Mouse (Mus musculus) midbrain, embryonic 10.5 days (tissue): Measurements from ENCODE around the gene S100pbp. TPM values are rescaled to one million over a fixed set of nuclear protein-coding genes. Genes with fewer than 3 reads are reported as not detected.

Experiments
- DNase-seq: peaks from one replicate; pipeline ENCODE4 v3.0.0-alpha.2; 2017; ENCODE audit warnings: low spot score
- H3K27ac ChIP-seq: fragments of 300-500 bp; sonication (generic); replicated peaks from 2 replicates; pipeline ENCODE4 v1.5.1; 2016; ENCODE audit warnings: mild to moderate bottlenecking
- H3K27me3 ChIP-seq: fragments of 300-500 bp; sonication (generic); 2 replicates; pipeline ENCODE4 v1.6.1; 2016; ENCODE audit warnings: low read depth, mild to moderate bottlenecking; ENCODE audit not compliant: poor library complexity, severe bottlenecking
- H3K36me3 ChIP-seq: fragments of 300-500 bp; sonication (generic); 2 replicates; pipeline ENCODE4 v1.6.1; 2016; ENCODE audit warnings: mild to moderate bottlenecking, moderate library complexity
- H3K4me1 ChIP-seq: fragments of 300-500 bp; sonication (generic); 2 replicates; pipeline ENCODE4 v1.6.1; 2016
- H3K4me3 ChIP-seq: fragments of 300-500 bp; sonication (generic); 2 replicates; pipeline ENCODE4 v1.5.1; 2016; ENCODE audit warnings: mild to moderate bottlenecking, moderate library complexity
- H3K9me3 ChIP-seq: fragments of 300-500 bp; sonication (generic); replicated peaks from 2 replicates; pipeline ENCODE4 v1.6.1; 2016; ENCODE audit warnings: mild to moderate bottlenecking
- WGBS: fragments of 180-500 bp; shearing (Covaris S2); methylation state at CpG from one replicate; pipeline ENCODE4 v1.1.7; 2016; 5-methylcytosine and 5-hydroxymethylcytosine counted together
- polyA plus RNA-seq: library from polyadenylated mRNA; unstranded; fragments of >200 nt; fragmentation: Nextera tagmentation; extraction: Ambion mirVana; gene quantifications from 2 replicates; pipeline ENCODE4 v1.2.1, GENCODE M21; 2016

Gene S100pbp
- polyA plus RNA-seq, 1 experiment from 2014 or later, result 28.2 TPM

DNA sequence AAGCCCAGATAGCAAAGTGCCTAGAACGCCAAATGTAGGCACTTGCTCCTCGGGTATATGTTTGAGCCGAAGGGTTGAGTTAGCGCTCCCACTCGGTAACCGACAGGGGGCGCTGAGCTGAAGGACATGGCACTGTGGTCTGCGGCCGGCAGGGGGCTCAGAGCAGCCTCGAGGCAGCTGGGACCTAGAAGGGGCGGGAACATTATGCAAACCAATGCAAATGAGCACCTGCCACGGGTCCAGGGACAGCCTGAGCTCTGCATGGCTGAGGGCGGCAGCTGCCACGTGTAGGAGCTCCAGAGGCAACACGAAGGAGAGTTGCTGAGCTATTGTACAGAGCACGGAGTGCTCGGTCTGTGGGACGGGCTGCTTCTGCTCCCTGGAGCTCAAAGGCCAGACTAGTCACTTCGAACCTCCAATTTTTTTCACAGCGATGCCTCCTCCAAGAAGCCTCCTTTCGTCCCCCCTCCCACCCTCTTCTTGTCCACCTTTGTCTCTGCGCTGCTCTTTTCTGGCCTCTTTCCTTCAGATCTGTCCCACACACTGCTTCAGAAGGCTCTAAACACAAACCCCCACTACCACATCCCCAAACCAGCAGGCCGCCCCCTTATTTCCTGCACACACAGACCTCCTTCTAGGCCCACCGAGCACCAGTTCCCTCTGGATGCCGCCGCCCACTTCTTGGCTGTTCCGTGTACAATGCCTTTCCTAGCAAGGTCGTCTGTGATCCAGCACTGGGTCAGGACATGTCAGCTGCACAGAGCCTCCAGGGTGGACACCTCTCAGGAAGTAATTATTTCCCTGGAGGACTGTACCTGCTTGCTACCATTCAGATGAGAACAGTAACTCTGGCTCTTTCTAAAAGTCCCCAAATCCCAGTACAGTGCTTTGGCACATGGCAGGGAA lies 76.2 kb downstream of the S100pbp start:
- 0 out of 2 replicates have a peak overlapping the region, but pooled peaks have one; percentile 12 for H3K4me3 ChIP-seq
- 32% methylated on average over 28 of the region's 28 CpGs for WGBS
- peak; percentile 87 for DNase-seq
- no peaks in the 10 kb centered on the region for H3K9me3 ChIP-seq
- peak overlapping the region; percentile 25 for H3K27ac ChIP-seq
- peaks cover 26% of the 10 kb centered on the region for H3K4me1 ChIP-seq
- no peaks in the 10 kb centered on the region for H3K36me3 ChIP-seq
- H3K27me3 ChIP-seq, result peaks cover 40% of the 10 kb centered on the region

DNA sequence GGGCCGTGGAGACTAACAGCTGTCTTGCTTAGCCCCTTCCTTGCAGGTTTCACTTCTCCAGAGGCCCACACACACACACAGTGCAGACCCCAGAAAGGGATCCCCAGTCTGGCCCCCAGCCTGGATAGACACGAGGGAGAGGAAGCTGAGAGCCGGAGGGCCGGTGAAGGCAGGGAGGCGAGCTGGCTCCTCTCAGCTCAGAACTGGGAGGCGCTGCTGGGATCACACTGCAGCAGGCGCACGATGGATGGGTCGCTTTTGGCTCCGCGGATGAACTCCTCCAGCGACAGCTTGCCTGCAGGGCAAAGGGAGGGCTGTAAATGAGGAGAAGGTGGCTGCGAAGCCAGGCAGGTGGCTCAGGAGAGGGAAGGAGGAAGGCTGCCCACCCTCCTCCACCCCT lies 77.3 kb downstream of the S100pbp start:
- 64% methylated on average over 13 of the region's 13 CpGs for WGBS
- H3K36me3 ChIP-seq, result no peaks in the 10 kb centered on the region
- H3K27me3 ChIP-seq, result peaks cover 46% of the 10 kb centered on the region
- no peak overlapping the region for H3K4me3 ChIP-seq
- H3K27ac ChIP-seq, result no peak overlapping the region
- H3K9me3 ChIP-seq, result no peaks in the 10 kb centered on the region
- no peak for DNase-seq
- H3K4me1 ChIP-seq, result peaks cover 26% of the 10 kb centered on the region

DNA sequence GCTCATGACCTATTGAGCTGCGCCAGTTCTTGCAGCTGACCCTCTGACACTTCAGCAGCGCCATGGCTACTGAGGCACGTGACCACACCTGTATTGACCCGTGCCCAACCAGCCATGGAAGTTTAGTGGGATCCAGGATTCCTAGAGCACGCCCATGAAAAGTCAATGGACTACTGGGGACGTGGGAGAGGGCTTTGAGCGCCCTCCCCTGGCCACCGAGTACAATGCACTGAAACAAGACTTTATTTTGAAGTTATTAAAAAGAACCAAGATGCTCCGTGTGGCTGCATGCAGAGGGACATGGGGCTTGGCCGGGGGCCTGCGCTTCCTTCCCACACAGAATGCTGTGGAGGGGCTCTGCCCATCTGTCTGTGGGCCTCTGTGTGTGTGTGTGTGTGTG lies 78.2 kb downstream of the S100pbp start:
- H3K4me3 ChIP-seq, result no peak overlapping the region
- WGBS, result 63% methylated on average over 11 of the region's 11 CpGs
- no peaks in the 10 kb centered on the region for H3K36me3 ChIP-seq
- peaks cover 30% of the 10 kb centered on the region for H3K4me1 ChIP-seq
- H3K9me3 ChIP-seq, result no peaks in the 10 kb centered on the region
- H3K27ac ChIP-seq, result no peak overlapping the region
- H3K27me3 ChIP-seq, result peaks cover 47% of the 10 kb centered on the region
- no peak for DNase-seq

DNA sequence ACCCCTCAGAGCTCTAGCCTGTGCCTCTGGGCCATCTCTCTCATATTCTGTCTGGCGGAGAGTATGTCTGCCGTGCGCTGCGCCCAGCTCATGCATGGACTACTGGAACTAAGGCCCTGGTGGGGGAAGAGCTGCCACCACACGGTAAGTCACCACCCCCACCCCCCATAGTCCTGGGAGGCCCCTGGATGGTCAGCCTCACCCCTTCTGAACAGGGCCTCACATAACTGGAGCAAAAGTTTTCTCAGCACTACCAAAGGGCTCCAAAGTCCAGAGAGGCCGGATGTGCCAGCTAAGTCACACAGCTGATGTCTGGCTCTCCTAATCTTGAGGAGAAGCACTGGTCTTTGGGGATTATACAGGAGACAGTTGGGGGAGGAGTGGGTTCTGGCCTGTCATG lies 78.7 kb downstream of the S100pbp start:
- H3K27me3 ChIP-seq, result peaks cover 53% of the 10 kb centered on the region

DNA sequence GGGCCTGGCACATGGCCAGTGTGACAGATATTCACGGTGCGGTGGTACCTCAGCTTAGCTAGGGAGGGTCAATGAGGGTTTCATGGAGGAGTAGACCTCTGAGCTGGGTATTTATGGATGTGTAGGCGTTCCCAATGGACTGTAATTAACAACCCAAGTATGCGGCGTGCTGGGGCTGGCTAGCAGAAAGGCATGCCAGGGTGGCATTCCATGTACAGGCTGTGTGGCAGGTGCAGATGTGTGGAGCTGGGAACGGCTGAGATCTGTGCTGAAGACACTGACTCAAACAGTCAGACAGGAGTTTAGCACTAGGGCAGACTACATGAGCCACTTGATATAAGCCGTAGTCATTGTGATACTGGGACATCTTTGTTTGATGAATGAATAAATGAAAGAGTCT lies 80.9 kb downstream of the S100pbp start:
- WGBS, result 94% methylated on average over 7 of the region's 7 CpGs
- peaks cover 55% of the 10 kb centered on the region for H3K27me3 ChIP-seq
- no peaks in the 10 kb centered on the region for H3K36me3 ChIP-seq
- no peak overlapping the region for H3K4me3 ChIP-seq
- no peak for DNase-seq
- no peaks in the 10 kb centered on the region for H3K9me3 ChIP-seq
- peaks cover 33% of the 10 kb centered on the region for H3K4me1 ChIP-seq
- H3K27ac ChIP-seq, result no peak overlapping the region

More for the DNA sequence above, 78.7 kb downstream of the S100pbp start:
- 88% methylated on average over 6 of the region's 6 CpGs for WGBS
- no peak for DNase-seq
- H3K4me1 ChIP-seq, result peaks cover 36% of the 10 kb centered on the region
- no peak overlapping the region for H3K27ac ChIP-seq
- no peak overlapping the region for H3K4me3 ChIP-seq
- H3K36me3 ChIP-seq, result no peaks in the 10 kb centered on the region
- no peaks in the 10 kb centered on the region for H3K9me3 ChIP-seq

DNA sequence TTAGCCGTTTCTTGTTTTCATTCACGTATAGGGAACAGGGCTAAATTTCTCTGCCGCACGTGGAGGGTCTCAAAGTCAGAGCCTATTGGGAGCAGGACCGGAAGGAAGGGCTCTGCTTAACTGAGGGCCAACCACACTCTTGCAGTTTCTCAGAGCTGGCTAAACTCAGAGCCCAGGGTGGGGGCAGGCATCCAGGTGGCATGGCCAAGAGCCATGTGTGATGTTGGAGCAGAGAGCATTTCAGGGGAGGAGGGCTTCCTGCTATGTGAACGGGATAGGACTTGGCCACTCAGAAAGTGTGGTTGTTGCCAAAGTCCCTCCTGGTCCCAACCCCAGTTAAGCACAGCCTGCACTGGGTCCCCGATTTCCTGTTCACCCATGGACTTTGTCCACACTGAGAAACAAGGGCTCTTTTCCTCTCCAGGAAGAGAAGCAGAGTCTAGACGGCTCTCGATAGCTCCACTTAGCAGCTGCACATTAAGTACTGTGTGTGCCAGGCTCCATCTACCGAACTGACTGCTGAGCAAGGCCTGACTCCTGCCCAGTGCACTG lies 82.1 kb downstream of the S100pbp start:
- WGBS, result 84% methylated on average over 10 of the region's 10 CpGs
- Histone ChIP-seq H3K27me3 (peaks cover 58% of the 10 kb centered on the region), H3K4me3 (no peak overlapping the region), H3K27ac (no peak overlapping the region), H3K9me3 (no peaks in the 10 kb centered on the region), H3K4me1 (peaks cover 26% of the 10 kb centered on the region), H3K36me3 (no peaks in the 10 kb centered on the region)
- DNase-seq, result no peak

DNA sequence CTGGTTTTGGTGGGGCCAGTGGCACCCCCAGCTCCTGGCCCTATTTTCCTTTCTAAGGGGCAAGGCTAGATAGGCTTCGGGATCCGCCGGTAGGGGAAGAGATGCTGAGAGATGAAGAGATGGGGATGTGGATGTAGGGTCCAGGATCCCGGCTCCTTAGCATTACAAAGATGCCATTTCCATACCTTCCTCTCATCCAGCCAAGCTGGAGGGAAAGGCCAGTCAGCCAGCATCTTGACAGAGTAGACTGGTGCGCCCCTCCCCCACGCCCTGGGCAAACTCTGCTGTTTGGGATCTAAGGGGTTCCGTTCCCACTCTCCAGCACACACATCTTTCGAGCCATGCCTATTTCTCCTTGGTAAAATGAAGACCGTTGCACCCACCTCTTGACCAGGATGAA lies 83.5 kb downstream of the S100pbp start:
- Histone ChIP-seq H3K27ac (no peak overlapping the region), H3K9me3 (no peaks in the 10 kb centered on the region), H3K27me3 (peaks cover 58% of the 10 kb centered on the region), H3K4me1 (peaks cover 21% of the 10 kb centered on the region), H3K4me3 (no peak overlapping the region), H3K36me3 (no peaks in the 10 kb centered on the region)
- WGBS, result 20% methylated on average over 9 of the region's 9 CpGs
- DNase-seq, result no peak

DNA sequence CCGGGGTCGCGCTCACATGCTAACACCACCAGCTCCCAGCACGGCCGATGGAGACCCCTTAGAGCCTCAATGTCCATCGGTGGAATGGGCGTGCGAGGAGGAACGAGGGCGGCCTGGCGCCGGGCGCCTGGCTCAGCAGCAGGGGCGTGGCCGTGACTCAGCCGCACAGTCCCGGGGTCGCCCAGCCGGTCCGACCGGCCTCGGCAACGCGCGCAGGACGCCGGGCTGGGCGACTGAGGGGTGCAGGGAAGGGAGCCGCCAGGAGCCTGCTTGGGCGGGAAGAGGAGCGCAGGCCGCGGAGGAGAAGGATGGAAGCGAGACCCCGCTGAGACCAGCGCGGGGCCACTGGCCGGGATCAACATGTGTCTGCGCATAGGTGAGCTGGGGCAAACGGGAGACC lies 84.2 kb downstream of the S100pbp start, which contains the start of gene Tmem54:
TSS of gene Tmem54 (plus strand) at position 193 of the 400 bp plus-strand sequence.
- no peaks in the 10 kb centered on the region for H3K9me3 ChIP-seq
- no peak within 1 kb of the TSS; the same call in 1 of the 2 replicates for H3K27ac ChIP-seq
- H3K36me3 ChIP-seq, result no peaks in the 10 kb centered on the region
- DNase-seq, result peak; percentile 34
- H3K4me1 ChIP-seq, result peaks cover 21% of the 10 kb centered on the region
- H3K4me3 ChIP-seq, result peak within 1 kb of the TSS; percentile 51
- 1% methylated on average over 40 of the region's 40 CpGs for WGBS
- H3K27me3 ChIP-seq, result peaks cover 58% of the 10 kb centered on the region

DNA sequence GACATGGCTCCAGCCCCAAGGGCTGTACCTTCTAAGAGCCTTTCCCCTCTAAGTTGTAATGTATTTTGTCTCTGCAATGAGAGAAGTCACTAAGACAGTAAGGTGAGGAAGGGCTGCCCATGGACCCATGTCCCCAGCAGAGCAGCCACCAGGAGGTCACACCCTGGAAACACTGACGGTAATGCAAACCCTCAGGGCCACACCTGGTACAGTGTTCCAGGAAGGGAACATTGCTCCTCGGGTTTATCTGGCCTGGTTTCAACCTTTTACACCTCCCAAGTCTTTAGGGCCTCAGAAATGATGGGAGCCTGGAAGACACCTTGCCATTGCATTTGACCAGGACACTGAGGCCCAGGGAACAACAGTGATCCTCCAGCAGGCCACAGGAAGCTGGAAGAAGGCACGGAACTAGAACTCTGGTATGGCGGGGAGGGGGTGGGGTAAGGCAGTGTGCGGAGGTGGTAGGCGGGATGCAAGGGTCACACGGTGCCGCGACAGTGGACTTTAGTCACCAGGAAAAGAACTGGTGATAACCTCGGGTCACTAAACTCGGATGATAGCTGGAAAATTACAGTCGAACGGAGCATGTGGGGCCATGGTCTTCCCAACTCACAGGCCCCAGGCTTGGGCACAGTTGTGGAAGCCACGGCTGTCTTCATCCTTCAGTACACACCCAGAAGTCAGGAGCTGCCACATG lies 87.2 kb downstream of the S100pbp start:
- Histone ChIP-seq H3K4me1 (peaks cover 18% of the 10 kb centered on the region), H3K27me3 (peaks cover 43% of the 10 kb centered on the region), H3K4me3 (no peak overlapping the region), H3K9me3 (no peaks in the 10 kb centered on the region), H3K36me3 (no peaks in the 10 kb centered on the region), H3K27ac (no peak overlapping the region)
- DNase-seq, result no peak
- WGBS, result 91% methylated on average over 14 of the region's 14 CpGs

Other genes starting within 250 kb of the S100pbp start
- 11.1 and 14.9 TPM in 2 replicates for gene Azin2, start 227.3 kb downstream of the S100pbp start, polyA plus RNA-seq
- gene Ak2, start 197.8 kb downstream of the S100pbp start, polyA plus RNA-seq, result 187 and 205 TPM in 2 replicates
- 7.1 and 9.0 TPM in 2 replicates for gene Rnf19b, start 131.5 kb downstream of the S100pbp start, polyA plus RNA-seq
- 1.0 and 2.1 TPM in 2 replicates for gene Tmem54, start 84.2 kb downstream of the S100pbp start, polyA plus RNA-seq
- gene Hpca, start 67.7 kb downstream of the S100pbp start, polyA plus RNA-seq, result 1.4 and 2.4 TPM in 2 replicates
- gene Fndc5, start 52.7 kb downstream of the S100pbp start, polyA plus RNA-seq, result 0.50 and 0.78 TPM in 2 replicates
- gene Yars, start within 50 bp of the S100pbp start, polyA plus RNA-seq, result 107 and 111 TPM in 2 replicates
- gene C77080, start 71.7 kb upstream of the S100pbp start, polyA plus RNA-seq, result 2.7 and 3.7 TPM in 2 replicates
- gene Sync, start 97.9 kb upstream of the S100pbp start, polyA plus RNA-seq, result 0.30 and 0.47 TPM in 2 replicates
- 522 and 529 TPM in 2 replicates for gene Rbbp4, start 145.6 kb upstream of the S100pbp start, polyA plus RNA-seq
- 48.3 and 49.6 TPM in 2 replicates for gene Zbtb8os, start 146.0 kb upstream of the S100pbp start, polyA plus RNA-seq
- gene Zbtb8a, start 188.4 kb upstream of the S100pbp start, polyA plus RNA-seq, result 7.5 and 9.4 TPM in 2 replicates